Mouse (Mus musculus): ENCODE measurements at regions not wholly inside any gene's neighbourhood (a gene's known extent, or its start where the extent isn't known, plus 50 kb on each side); places are given as distances from the start of the nearest gene placed in this dataset.

DNA sequence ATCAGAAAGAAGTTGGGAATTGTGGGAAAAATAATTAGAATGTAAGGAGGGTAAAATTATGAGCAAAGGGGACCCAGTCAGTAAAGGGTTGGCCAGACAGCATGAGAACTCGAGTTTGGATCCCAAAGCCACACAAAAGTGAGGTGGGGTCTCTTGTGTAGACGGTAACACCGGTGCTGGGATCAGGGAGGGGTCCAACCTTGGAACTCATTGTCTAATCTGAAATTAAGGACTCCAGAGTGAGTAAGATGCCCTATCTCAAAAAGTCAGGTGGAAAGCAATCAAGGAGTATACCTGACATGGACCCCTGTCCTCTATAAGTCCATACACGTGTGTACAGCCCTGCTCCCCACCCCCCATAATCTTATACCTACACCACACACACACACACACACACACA lies 165.2 kb upstream of the Irf2bp2 start:
- Histone ChIP-seq H3K36me3 (ENCODE audit: control insufficient read depth, insufficient read depth, low read length) (no peaks in the 10 kb centered on the region), H3K9ac (ENCODE audit: low read depth, low read length) (no peak overlapping the region), H3K9me3 (replicated peaks; ENCODE audit: control insufficient read depth, low read length) (no peaks in the 10 kb centered on the region), H3K27ac (ENCODE audit: low read depth, low read length) (no peak overlapping the region), H3K4me1 (ENCODE audit: control insufficient read depth, insufficient read depth, low read length) (peaks cover 9% of the 10 kb centered on the region; the same call in 1 of the 2 replicates), H3K4me2 (no peak overlapping the region), H3K4me3 (ENCODE audit: low read depth, low read length) (no peak overlapping the region), H3K27me3 (ENCODE audit: control insufficient read depth, insufficient read depth, low read length) (no peaks in the 10 kb centered on the region)
- no peak for ATAC-seq (replicated peaks; ENCODE audit: insufficient number of reproducible peaks, low FRiP score, low TSS enrichment)
- 88% methylated on average over 4 of the region's 4 CpGs for WGBS (ENCODE audit: insufficient replicate concordance)

DNA sequence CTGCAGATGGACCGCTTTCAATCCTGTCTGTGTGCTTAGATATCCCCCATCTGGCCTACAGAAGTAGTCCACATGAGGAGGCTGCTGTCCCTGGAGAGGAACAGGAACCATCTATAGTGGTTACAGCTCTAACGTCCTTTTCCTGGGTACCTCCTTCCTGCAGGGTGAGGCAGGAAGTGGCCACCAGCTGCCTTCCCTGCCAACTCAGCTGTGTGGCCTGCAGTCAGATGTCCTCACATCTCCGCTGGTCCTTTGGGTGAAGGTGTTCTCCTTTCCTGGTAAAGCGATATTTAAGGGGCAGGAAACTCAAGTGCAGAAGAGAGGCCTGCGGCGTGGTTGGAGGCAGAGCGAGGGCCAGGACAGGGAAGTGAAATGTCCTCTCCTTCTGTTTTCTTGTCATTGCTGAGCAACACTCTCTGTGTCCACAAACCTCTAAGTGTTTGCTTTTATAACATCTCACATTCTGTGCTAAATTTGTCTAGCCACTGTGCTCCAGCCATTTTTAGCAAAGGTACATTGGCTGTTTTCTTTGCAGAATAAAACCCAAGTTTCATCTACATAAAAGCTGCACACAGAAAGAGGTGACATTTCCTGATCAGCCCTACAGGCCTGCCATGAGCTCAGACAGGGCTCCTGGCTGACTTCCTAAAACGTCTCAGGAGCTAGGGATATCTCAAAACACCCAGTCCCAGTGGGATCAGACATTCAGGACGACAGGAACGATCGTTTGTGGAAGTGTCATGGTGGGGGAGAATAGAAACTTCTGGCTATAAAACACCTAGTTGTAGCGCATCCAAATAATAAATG lies 164.4 kb upstream of the Irf2bp2 start:
- no peak for ATAC-seq (replicated peaks; ENCODE audit: insufficient number of reproducible peaks, low FRiP score, low TSS enrichment)
- Histone ChIP-seq H3K4me2 (no peak overlapping the region), H3K27ac (ENCODE audit: low read depth, low read length) (0 out of 2 replicates have a peak overlapping the region, but pooled peaks have one; percentile 24), H3K4me1 (ENCODE audit: control insufficient read depth, insufficient read depth, low read length) (peaks cover 9% of the 10 kb centered on the region; the same call in 1 of the 2 replicates), H3K36me3 (ENCODE audit: control insufficient read depth, insufficient read depth, low read length) (no peaks in the 10 kb centered on the region), H3K4me3 (ENCODE audit: low read depth, low read length) (no peak overlapping the region), H3K9ac (ENCODE audit: low read depth, low read length) (no peak overlapping the region), H3K27me3 (ENCODE audit: control insufficient read depth, insufficient read depth, low read length) (no peaks in the 10 kb centered on the region), H3K9me3 (replicated peaks; ENCODE audit: control insufficient read depth, low read length) (no peaks in the 10 kb centered on the region)
- WGBS (ENCODE audit: insufficient replicate concordance), result 65% methylated on average over 12 of the region's 12 CpGs

DNA sequence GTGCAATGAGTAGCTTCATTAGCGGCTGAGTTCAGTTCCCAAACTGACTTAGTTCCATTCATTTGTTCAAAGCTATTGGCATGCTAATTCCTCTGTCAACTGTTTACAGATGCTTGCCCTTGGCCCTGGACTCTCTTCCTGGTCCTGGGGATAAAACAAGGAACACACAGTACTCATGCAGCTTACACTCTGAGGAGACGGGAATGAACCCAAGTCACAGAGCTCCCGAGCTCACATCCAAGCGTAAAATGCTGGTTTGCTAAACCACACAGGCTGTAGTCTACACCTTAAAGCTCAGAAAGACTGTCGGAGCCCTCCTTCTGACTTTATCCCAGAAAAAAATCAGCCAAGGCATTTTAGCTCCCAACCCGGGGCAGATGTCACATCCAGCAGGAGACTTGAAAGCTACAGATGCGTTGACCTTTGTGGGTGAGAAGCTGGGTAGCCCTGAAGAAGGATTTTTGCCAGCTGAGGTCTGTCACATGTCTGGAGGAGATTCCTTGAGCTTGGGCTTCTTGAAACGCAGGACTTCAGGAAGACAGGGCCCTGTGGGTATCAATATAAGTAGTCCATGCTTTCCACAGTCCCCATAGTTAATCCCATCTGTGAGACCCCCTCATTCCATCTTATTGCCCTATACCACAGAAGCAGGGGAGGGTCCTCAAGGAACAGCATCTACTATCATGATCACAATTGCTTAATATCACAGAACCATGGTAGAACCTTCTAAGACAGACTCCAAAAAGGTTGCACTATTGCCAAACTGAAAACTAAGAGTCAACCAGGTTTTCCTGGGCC lies 162.7 kb upstream of the Irf2bp2 start:
- Histone ChIP-seq H3K9ac (ENCODE audit: low read depth, low read length) (no peak overlapping the region), H3K36me3 (ENCODE audit: control insufficient read depth, insufficient read depth, low read length) (no peaks in the 10 kb centered on the region), H3K9me3 (replicated peaks; ENCODE audit: control insufficient read depth, low read length) (no peaks in the 10 kb centered on the region), H3K27ac (ENCODE audit: low read depth, low read length) (no peak overlapping the region), H3K4me2 (no peak overlapping the region), H3K27me3 (ENCODE audit: control insufficient read depth, insufficient read depth, low read length) (no peaks in the 10 kb centered on the region), H3K4me3 (ENCODE audit: low read depth, low read length) (no peak overlapping the region), H3K4me1 (ENCODE audit: control insufficient read depth, insufficient read depth, low read length) (peaks cover 9% of the 10 kb centered on the region; the same call in 1 of the 2 replicates)
- 77% methylated on average over 8 of the region's 8 CpGs for WGBS (ENCODE audit: insufficient replicate concordance)
- no peak for ATAC-seq (replicated peaks; ENCODE audit: insufficient number of reproducible peaks, low FRiP score, low TSS enrichment)

DNA sequence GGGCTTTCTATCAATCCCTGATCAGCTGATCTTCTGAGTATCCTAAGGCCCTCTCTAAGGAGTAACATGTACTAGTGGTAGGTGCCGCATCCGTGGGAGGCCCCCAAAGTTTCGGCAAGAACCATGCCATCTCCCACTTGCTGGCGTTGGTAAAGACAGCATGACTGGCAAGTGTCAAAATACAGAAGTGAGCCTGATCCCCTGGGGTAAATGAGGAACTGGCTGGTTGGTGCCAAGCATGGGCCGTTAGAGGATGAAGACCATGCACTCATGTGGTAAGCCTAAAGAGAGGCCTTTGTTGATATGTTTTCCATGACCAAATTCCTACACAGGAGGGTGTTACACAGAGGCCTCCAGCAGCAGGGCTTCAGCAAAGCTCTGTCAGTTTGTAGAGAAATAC lies 161.9 kb upstream of the Irf2bp2 start:
- no peaks in the 10 kb centered on the region for H3K36me3 ChIP-seq (ENCODE audit: control insufficient read depth, insufficient read depth, low read length)
- 85% methylated on average over 5 of the region's 5 CpGs for WGBS (ENCODE audit: insufficient replicate concordance)
- H3K4me1 ChIP-seq (ENCODE audit: control insufficient read depth, insufficient read depth, low read length), result peaks cover 9% of the 10 kb centered on the region; the same call in 1 of the 2 replicates
- H3K9me3 ChIP-seq (replicated peaks; ENCODE audit: control insufficient read depth, low read length), result no peaks in the 10 kb centered on the region
- no peak overlapping the region for H3K27ac ChIP-seq (ENCODE audit: low read depth, low read length)
- no peak for ATAC-seq (replicated peaks; ENCODE audit: insufficient number of reproducible peaks, low FRiP score, low TSS enrichment)
- no peak overlapping the region for H3K4me2 ChIP-seq
- H3K4me3 ChIP-seq (ENCODE audit: low read depth, low read length), result no peak overlapping the region
- no peaks in the 10 kb centered on the region for H3K27me3 ChIP-seq (ENCODE audit: control insufficient read depth, insufficient read depth, low read length)
- no peak overlapping the region for H3K9ac ChIP-seq (ENCODE audit: low read depth, low read length)

DNA sequence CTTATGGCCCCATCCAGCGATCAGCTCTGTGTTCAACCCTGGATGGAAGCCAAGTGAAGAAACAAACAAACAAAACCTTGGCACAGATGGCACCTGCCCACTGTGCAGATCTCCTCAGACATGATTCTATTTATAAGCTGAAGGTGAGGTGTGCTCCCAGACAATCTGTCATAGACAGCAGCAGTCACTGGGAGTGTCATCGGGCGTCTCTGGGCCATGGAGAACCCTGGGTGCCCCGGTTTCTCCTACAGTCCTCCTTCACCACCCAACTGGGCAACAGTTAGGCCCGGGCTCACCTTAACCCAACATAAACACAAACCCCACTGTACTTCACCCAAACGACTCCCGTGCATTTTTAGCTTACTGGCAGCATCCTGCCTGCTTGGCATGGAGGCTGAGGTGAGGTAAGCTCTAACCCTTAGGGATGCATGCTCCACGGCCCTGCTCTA lies 160.6 kb upstream of the Irf2bp2 start:
- H3K9me3 ChIP-seq (replicated peaks; ENCODE audit: control insufficient read depth, low read length), result no peaks in the 10 kb centered on the region
- 81% methylated on average over 8 of the region's 8 CpGs for WGBS (ENCODE audit: insufficient replicate concordance)
- no peak for ATAC-seq (replicated peaks; ENCODE audit: insufficient number of reproducible peaks, low FRiP score, low TSS enrichment)
- H3K36me3 ChIP-seq (ENCODE audit: control insufficient read depth, insufficient read depth, low read length), result no peaks in the 10 kb centered on the region
- H3K27me3 ChIP-seq (ENCODE audit: control insufficient read depth, insufficient read depth, low read length), result no peaks in the 10 kb centered on the region
- peaks cover 6% of the 10 kb centered on the region; the same call in 1 of the 2 replicates for H3K4me1 ChIP-seq (ENCODE audit: control insufficient read depth, insufficient read depth, low read length)
- H3K4me3 ChIP-seq (ENCODE audit: low read depth, low read length), result no peak overlapping the region
- H3K27ac ChIP-seq (ENCODE audit: low read depth, low read length), result no peak overlapping the region
- H3K4me2 ChIP-seq, result no peak overlapping the region
- H3K9ac ChIP-seq (ENCODE audit: low read depth, low read length), result no peak overlapping the region

DNA sequence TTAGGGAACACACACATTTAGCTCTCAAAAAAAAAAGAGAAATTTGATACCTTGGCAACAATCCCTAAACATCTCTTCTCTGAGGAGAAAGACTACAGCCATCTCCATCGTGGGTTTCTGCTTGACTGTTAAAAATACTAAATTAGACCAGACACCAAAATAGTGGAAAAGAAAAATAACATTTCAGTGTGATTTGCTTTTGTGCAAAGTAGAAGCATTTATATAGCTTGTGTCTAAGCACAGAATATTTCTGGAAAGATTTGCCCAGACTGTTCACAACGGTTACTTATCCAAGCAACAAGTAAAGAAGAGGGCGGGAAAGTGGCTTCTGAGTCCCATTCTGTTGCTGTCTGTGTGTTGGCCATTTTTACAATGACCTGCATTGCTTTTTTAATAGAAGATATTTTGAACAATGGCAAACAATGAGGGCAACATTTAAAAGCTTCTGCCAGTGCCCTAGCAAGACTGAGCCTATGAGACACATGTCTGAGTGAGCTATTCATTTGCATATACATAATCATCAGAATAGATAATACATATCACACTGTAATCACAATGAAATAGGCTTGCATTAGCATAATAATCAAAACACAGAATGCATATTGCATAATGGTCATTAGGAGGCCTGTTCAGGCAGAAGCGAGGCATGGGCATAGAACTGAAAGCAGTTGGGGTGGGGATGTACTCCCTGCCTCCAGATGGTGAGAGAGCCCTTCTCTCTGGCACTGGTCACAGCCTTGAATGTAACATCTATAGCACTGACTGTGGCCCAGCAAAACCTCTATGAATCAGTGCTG lies 159.5 kb upstream of the Irf2bp2 start:
- H3K4me2 ChIP-seq, result no peak overlapping the region
- H3K4me3 ChIP-seq (ENCODE audit: low read depth, low read length), result no peak overlapping the region
- H3K9me3 ChIP-seq (replicated peaks; ENCODE audit: control insufficient read depth, low read length), result no peaks in the 10 kb centered on the region
- H3K4me1 ChIP-seq (ENCODE audit: control insufficient read depth, insufficient read depth, low read length), result peaks cover 4% of the 10 kb centered on the region; the same call in 1 of the 2 replicates
- H3K27me3 ChIP-seq (ENCODE audit: control insufficient read depth, insufficient read depth, low read length), result no peaks in the 10 kb centered on the region
- ATAC-seq (replicated peaks; ENCODE audit: insufficient number of reproducible peaks, low FRiP score, low TSS enrichment), result no peak
- no peak overlapping the region for H3K9ac ChIP-seq (ENCODE audit: low read depth, low read length)
- no peak overlapping the region for H3K27ac ChIP-seq (ENCODE audit: low read depth, low read length)
- H3K36me3 ChIP-seq (ENCODE audit: control insufficient read depth, insufficient read depth, low read length), result no peaks in the 10 kb centered on the region
- WGBS (ENCODE audit: insufficient replicate concordance), result 84% methylated on average over 4 of the region's 4 CpGs

DNA sequence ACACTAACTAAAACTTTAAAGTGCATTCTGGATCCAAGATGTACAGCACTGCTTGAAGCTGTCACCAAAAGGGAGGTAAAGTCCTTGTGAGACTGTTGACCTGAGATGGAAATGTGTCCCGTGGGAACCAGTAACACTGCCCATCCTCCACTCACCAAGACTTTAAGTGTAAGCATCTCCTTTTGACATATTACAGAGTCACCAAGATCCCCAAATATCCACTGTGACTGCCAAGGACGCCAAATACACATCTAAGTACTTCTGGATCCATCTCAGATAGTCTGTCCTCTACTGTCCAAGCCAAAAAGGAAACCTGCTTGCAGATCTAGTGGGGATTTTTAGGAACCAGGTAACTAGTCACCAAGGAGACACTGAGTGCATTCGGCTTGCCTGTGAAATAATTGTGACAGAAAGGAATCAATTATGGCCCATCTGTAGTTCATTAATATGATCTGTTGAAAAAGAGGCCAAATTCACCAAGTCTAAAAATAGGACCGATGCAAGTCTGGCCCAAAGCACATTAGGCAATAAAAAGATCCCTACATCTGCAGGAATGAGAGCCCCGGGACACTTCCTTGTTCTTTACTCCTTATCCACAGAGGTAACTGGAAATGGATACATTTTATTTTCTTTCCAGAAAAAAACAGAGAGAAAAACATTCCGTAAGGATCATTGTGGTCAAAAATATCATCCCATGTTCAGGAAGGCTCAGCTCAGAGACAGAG lies 157.8 kb upstream of the Irf2bp2 start:
- Histone ChIP-seq H3K9me3 (replicated peaks; ENCODE audit: control insufficient read depth, low read length) (no peaks in the 10 kb centered on the region), H3K27ac (ENCODE audit: low read depth, low read length) (no peak overlapping the region), H3K9ac (ENCODE audit: low read depth, low read length) (no peak overlapping the region), H3K36me3 (ENCODE audit: control insufficient read depth, insufficient read depth, low read length) (no peaks in the 10 kb centered on the region), H3K4me1 (ENCODE audit: control insufficient read depth, insufficient read depth, low read length) (no peaks in the 10 kb centered on the region), H3K4me2 (no peak overlapping the region), H3K4me3 (ENCODE audit: low read depth, low read length) (no peak overlapping the region), H3K27me3 (ENCODE audit: control insufficient read depth, insufficient read depth, low read length) (no peaks in the 10 kb centered on the region)
- ATAC-seq (replicated peaks; ENCODE audit: insufficient number of reproducible peaks, low FRiP score, low TSS enrichment), result no peak
- WGBS (ENCODE audit: insufficient replicate concordance), result 73% methylated on average over 6 of the region's 6 CpGs
